Mouse (Mus musculus): ENCODE data around the gene Fhl3. TPM values are rescaled to one million over a fixed set of nuclear protein-coding genes. Genes with fewer than 3 reads are reported as not detected.

The Fhl3 gene
- polyA plus RNA-seq, 1 experiment from 2014 or later = 2.2 TPM

GRCm38 (mm10) chr4:124741376-124742343 lies 41.2 kb downstream of the Fhl3 start, which contains the start of gene Inpp5b:
Gene Inpp5b, plus strand, starts transcription at chr4:124741850.
- peak within 1 kb of the TSS; percentile 63 for H3K4me3 ChIP-seq (replicated peaks; ENCODE audit: low read length)
- 0 out of 2 replicates have a peak, but pooled peaks cover 11% of the 10 kb centered on the region for H3K4me1 ChIP-seq (replicated peaks; ENCODE audit: control insufficient read depth, insufficient read depth, low read length)
- H3K9me3 ChIP-seq (ENCODE audit: control insufficient read depth, low read length) = no peaks in the 10 kb centered on the region
- DNase-seq (ENCODE audit: low spot score) (peak; percentile 78), ATAC-seq (ENCODE audit: low FRiP score) (peak; percentile 87)
- no peaks in the 10 kb centered on the region for H3K27me3 ChIP-seq (ENCODE audit: control insufficient read depth, insufficient read depth, low read length)
- peak within 1 kb of the TSS; percentile 56 for H3K4me2 ChIP-seq (replicated peaks)
- peaks cover 12% of the 10 kb centered on the region for H3K36me3 ChIP-seq (replicated peaks; ENCODE audit: control insufficient read depth, insufficient read depth)
- peak within 1 kb of the TSS; percentile 11; the same call in 1 of the 2 replicates for H3K27ac ChIP-seq
- 17% methylated on average over 25 of the region's 25 CpGs for WGBS
- peak within 1 kb of the TSS; percentile 78 for H3K9ac ChIP-seq

- ATAC-seq (ENCODE audit: low FRiP score) = no peak
- peak overlapping the region; percentile 56; the same call in 1 of the 2 replicates for H3K4me2 ChIP-seq (replicated peaks)
- 92% methylated on average over 11 of the region's 11 CpGs for WGBS
Observed at GRCm38 (mm10) chr4:124742839-124743238, 42.3 kb downstream of the Fhl3 start.

GRCm38 (mm10) chr4:124746577-124746976 lies 46.1 kb downstream of the Fhl3 start:
- no peak overlapping the region for H3K9ac ChIP-seq
- H3K4me3 ChIP-seq (replicated peaks; ENCODE audit: low read length) = no peak overlapping the region
- H3K27ac ChIP-seq = no peak overlapping the region
- no peaks in the 10 kb centered on the region for H3K27me3 ChIP-seq (ENCODE audit: control insufficient read depth, insufficient read depth, low read length)
- peaks cover 26% of the 10 kb centered on the region for H3K36me3 ChIP-seq (replicated peaks; ENCODE audit: control insufficient read depth, insufficient read depth)
- H3K9me3 ChIP-seq (ENCODE audit: control insufficient read depth, low read length) = no peaks in the 10 kb centered on the region
- H3K4me1 ChIP-seq (replicated peaks; ENCODE audit: control insufficient read depth, insufficient read depth, low read length) = peaks cover 7% of the 10 kb centered on the region; the same call in 1 of the 2 replicates
- ATAC-seq (ENCODE audit: low FRiP score) (no peak), DNase-seq (ENCODE audit: low spot score) (no peak)
- no peak overlapping the region for H3K4me2 ChIP-seq (replicated peaks)
- WGBS = 83% methylated on average over 7 of the region's 7 CpGs

More at GRCm38 (mm10) chr4:124742839-124743238, 42.3 kb downstream of the Fhl3 start:
- Histone ChIP-seq H3K27me3 (ENCODE audit: control insufficient read depth, insufficient read depth, low read length) (no peaks in the 10 kb centered on the region), H3K27ac (no peak overlapping the region), H3K36me3 (replicated peaks; ENCODE audit: control insufficient read depth, insufficient read depth) (peaks cover 19% of the 10 kb centered on the region), H3K4me3 (replicated peaks; ENCODE audit: low read length) (no peak overlapping the region), H3K9me3 (ENCODE audit: control insufficient read depth, low read length) (no peaks in the 10 kb centered on the region), H3K9ac (no peak overlapping the region), H3K4me1 (replicated peaks; ENCODE audit: control insufficient read depth, insufficient read depth, low read length) (0 out of 2 replicates have a peak, but pooled peaks cover 11% of the 10 kb centered on the region)
- no peak for DNase-seq (ENCODE audit: low spot score)

DNA sequence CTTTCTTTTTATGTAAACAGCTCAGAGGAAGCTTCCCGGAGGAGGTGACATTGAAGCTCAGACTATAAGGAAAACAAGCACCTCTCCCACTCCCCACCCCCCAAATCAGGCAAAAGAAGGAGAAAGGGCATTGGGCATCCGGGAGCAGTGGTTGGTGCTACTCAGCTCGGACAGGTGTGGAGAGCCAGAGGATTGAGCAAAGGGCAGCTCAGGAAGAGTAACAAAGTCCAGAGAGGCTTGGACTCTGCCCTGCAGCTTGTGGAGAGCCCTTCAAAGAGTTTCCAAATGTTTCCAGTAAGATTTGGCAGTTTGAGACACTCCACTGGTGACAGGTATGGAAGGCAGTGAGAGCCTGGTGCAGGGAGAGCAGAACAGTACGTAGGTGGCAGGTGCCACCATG lies 47.4 kb downstream of the Fhl3 start:
- H3K4me3 ChIP-seq (replicated peaks; ENCODE audit: low read length) = no peak overlapping the region
- H3K9me3 ChIP-seq (ENCODE audit: control insufficient read depth, low read length) = no peaks in the 10 kb centered on the region
- H3K9ac ChIP-seq = no peak overlapping the region
- 58% methylated on average over 4 of the region's 4 CpGs for WGBS
- H3K27me3 ChIP-seq (ENCODE audit: control insufficient read depth, insufficient read depth, low read length) = no peaks in the 10 kb centered on the region
- peaks cover 10% of the 10 kb centered on the region for H3K4me1 ChIP-seq (replicated peaks; ENCODE audit: control insufficient read depth, insufficient read depth, low read length)
- no peak overlapping the region for H3K4me2 ChIP-seq (replicated peaks)
- no peak overlapping the region for H3K27ac ChIP-seq
- peaks cover 26% of the 10 kb centered on the region for H3K36me3 ChIP-seq (replicated peaks; ENCODE audit: control insufficient read depth, insufficient read depth)
- ATAC-seq (ENCODE audit: low FRiP score) (no peak), DNase-seq (ENCODE audit: low spot score) (no peak)

DNA sequence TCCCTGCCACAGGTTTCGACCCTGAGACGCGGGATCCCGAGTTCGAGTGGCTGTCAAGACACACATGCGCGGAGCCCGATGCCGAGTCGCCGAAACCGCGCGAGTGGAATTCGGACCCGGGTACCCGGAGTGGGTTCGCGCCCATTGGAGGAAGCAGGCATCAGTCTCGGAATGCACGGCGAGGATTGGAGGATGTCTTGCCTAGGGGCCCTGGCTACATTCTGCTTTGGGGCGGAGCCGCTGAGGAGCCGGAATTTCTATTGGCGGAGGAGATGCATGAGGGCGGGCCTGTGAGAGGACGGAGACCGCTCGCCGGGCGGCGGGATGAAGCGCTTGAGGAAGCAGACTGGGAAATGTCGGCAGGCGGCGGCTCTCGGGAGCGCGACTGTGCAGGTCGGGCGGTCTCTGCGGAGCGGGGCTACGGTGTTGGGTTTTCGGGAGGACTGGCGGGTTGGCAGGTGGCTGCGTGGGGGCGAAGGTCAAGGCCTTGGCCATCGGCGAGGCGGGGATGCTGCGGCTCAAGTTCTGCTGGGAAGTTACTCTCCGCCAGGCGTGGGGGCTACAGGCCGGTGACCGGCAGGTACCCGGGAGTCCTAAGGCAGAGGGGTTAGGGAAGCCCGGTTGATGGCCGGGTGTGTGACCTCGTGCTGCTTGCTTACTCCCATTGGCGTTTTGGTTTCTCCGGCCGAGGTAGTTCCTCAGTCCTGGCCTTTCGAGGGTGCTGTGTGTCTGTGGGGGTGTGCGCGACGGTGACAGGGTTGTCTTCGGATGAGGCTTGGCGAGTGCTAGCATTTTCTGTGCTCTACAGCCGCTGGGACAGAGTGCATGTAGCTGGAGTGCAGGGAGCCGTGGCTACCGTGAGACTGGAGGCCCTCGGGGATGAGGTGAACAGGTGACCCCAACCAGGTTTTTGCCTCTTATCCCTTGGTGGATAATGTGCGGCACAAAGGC lies 51.1 kb downstream of the Fhl3 start:
- Histone ChIP-seq H3K9ac (peak overlapping the region; percentile 72), H3K9me3 (ENCODE audit: control insufficient read depth, low read length) (no peaks in the 10 kb centered on the region), H3K4me2 (replicated peaks) (peak overlapping the region; percentile 98), H3K27ac (peak overlapping the region; percentile 5; the same call in 1 of the 2 replicates), H3K4me1 (replicated peaks; ENCODE audit: control insufficient read depth, insufficient read depth, low read length) (peaks cover 10% of the 10 kb centered on the region), H3K27me3 (ENCODE audit: control insufficient read depth, insufficient read depth, low read length) (no peaks in the 10 kb centered on the region), H3K4me3 (replicated peaks; ENCODE audit: low read length) (peak overlapping the region; percentile 80), H3K36me3 (replicated peaks; ENCODE audit: control insufficient read depth, insufficient read depth) (peaks cover 14% of the 10 kb centered on the region)
- WGBS = under 1% methylated on average over 75 of the region's 75 CpGs
- peak; percentile 96 for DNase-seq (ENCODE audit: low spot score)
- ATAC-seq (ENCODE audit: low FRiP score) = peak; percentile 100

- DNase-seq (ENCODE audit: low spot score) = no peak
Observed at GRCm38 (mm10) chr4:124752281-124753199, 52.0 kb downstream of the Fhl3 start.

GRCm38 (mm10) chr4:124755526-124755925 lies 55.0 kb downstream of the Fhl3 start:
- H3K9me3 ChIP-seq (ENCODE audit: control insufficient read depth, low read length) = no peaks in the 10 kb centered on the region
- ATAC-seq (ENCODE audit: low FRiP score) (no peak), DNase-seq (ENCODE audit: low spot score) (no peak)
- no peak overlapping the region for H3K4me3 ChIP-seq (replicated peaks; ENCODE audit: low read length)
- no peaks in the 10 kb centered on the region for H3K27me3 ChIP-seq (ENCODE audit: control insufficient read depth, insufficient read depth, low read length)
- 75% methylated on average over 7 of the region's 7 CpGs for WGBS
- H3K4me1 ChIP-seq (replicated peaks; ENCODE audit: control insufficient read depth, insufficient read depth, low read length) = peaks cover 10% of the 10 kb centered on the region
- no peak overlapping the region for H3K4me2 ChIP-seq (replicated peaks)
- H3K27ac ChIP-seq = no peak overlapping the region
- no peak overlapping the region for H3K9ac ChIP-seq
- no peaks in the 10 kb centered on the region; the same call in 1 of the 2 replicates for H3K36me3 ChIP-seq (replicated peaks; ENCODE audit: control insufficient read depth, insufficient read depth)

More at GRCm38 (mm10) chr4:124752281-124753199, 52.0 kb downstream of the Fhl3 start:
- ATAC-seq (ENCODE audit: low FRiP score) = no peak
- peak overlapping the region; percentile 72 for H3K9ac ChIP-seq
- H3K4me1 ChIP-seq (replicated peaks; ENCODE audit: control insufficient read depth, insufficient read depth, low read length) = peaks cover 10% of the 10 kb centered on the region
- no peaks in the 10 kb centered on the region for H3K27me3 ChIP-seq (ENCODE audit: control insufficient read depth, insufficient read depth, low read length)
- H3K9me3 ChIP-seq (ENCODE audit: control insufficient read depth, low read length) = no peaks in the 10 kb centered on the region
- 20% methylated on average over 15 of the region's 15 CpGs for WGBS
- H3K27ac ChIP-seq = no peak overlapping the region
- H3K4me2 ChIP-seq (replicated peaks) = peak overlapping the region; percentile 98
- peaks cover 9% of the 10 kb centered on the region for H3K36me3 ChIP-seq (replicated peaks; ENCODE audit: control insufficient read depth, insufficient read depth)
- peak overlapping the region; percentile 80 for H3K4me3 ChIP-seq (replicated peaks; ENCODE audit: low read length)
